13 mouse cellular contexts compared by ENCODE assay signal in genomic region chr5:136522843-136523463, GRCm38 (mm10). TPM values are rescaled to one million over a fixed set of nuclear protein-coding genes. Genes with fewer than 3 reads are reported as not detected.
A peak's percentile ranks its signal among the peaks of the same experiment; 100 is the strongest.
DNase-seq lines count a peak whose midpoint lies in the region; ATAC-seq lines count a peak whose summit lies in the region.
"Had no signal": no experiment of that assay in that cellular context is flagged by ENCODE, and none has a peak within 500 bp of the region (broad histone marks: within the 10 kb centered on the region; RNA-seq: fewer than 3 reads in every experiment).

No protein-coding gene starts in this region.

- H3K4me2 ChIP-seq in heart, embryonic 15.5 days: no peak overlapping the region
- no peak overlapping the region for H3K4me2 ChIP-seq in neural tube, embryonic 15.5 days
- H3K4me2 ChIP-seq: neural tube, embryonic 12.5 days had no signal

- no peaks in the 10 kb centered on the region for H3K27me3 ChIP-seq in heart, embryonic 15.5 days
- H3K27me3 ChIP-seq in neural tube, embryonic 15.5 days (replicated peaks): no peaks in the 10 kb centered on the region
- H3K27me3 ChIP-seq: neural tube, embryonic 12.5 days had no signal

- 18% methylated on average over 3 of the region's 3 CpGs for WGBS in heart, embryonic 15.5 days
- 12% methylated on average over 3 of the region's 3 CpGs for WGBS in neural tube, embryonic 15.5 days

- no peak for ATAC-seq in heart, embryonic 15.5 days (replicated peaks; ENCODE audit: insufficient number of reproducible peaks, insufficient read depth, low FRiP score, low read depth)
- ATAC-seq in neural tube, embryonic 15.5 days (ENCODE audit: low FRiP score): no peak

- H3K9me3 ChIP-seq in heart, embryonic 15.5 days (replicated peaks): no peaks in the 10 kb centered on the region
- no peaks in the 10 kb centered on the region for H3K9me3 ChIP-seq in neural tube, embryonic 15.5 days (replicated peaks)
- H3K9me3 ChIP-seq: neural tube, embryonic 12.5 days had no signal

- peaks cover 46% of the 10 kb centered on the region for H3K4me1 ChIP-seq in heart, embryonic 15.5 days (replicated peaks)
- H3K4me1 ChIP-seq in neural tube, embryonic 15.5 days: peaks cover 16% of the 10 kb centered on the region

- H3K27ac ChIP-seq in heart, embryonic 15.5 days: peak overlapping the region; percentile 48
- 0 out of 2 replicates have a peak overlapping the region, but pooled peaks have one; percentile 6 for H3K27ac ChIP-seq in neural tube, embryonic 15.5 days (replicated peaks)
- H3K27ac ChIP-seq: neural tube, embryonic 12.5 days had no signal

- H3K36me3 ChIP-seq in heart, embryonic 15.5 days: no peaks in the 10 kb centered on the region
- no peaks in the 10 kb centered on the region for H3K36me3 ChIP-seq in neural tube, embryonic 15.5 days
- H3K36me3 ChIP-seq: neural tube, embryonic 12.5 days had no signal

- H3K4me3 ChIP-seq in heart, embryonic 15.5 days: no peak overlapping the region
- H3K4me3 ChIP-seq in neural tube, embryonic 15.5 days (replicated peaks): no peak overlapping the region
- H3K4me3 ChIP-seq: neural tube, embryonic 12.5 days had no signal

- DNase-seq in heart, adult 18-20 months: no peak
- DNase-seq in neural tube, embryonic 10.5 days (ENCODE audit: extremely low spot score, low spot score): no peak
- DNase-seq in embryo, embryonic 10 days (ENCODE audit: low spot score): peak; percentile 46
- peak; percentile 45 for DNase-seq in skeletal muscle tissue, adult 2 months (ENCODE audit: low read depth, low spot score)
- no peak for DNase-seq in spleen, postnatal 4 days (ENCODE audit: low spot score in 2 of 2)
- DNase-seq in spleen, postnatal 14 days (ENCODE audit: low spot score in 2 of 2): no peak
- DNase-seq: cerebellum, postnatal 25 days; lung, postnatal 14 days; spleen, adult 18-20 months; thymus, postnatal 4 days had no signal

- no peak overlapping the region for H3K9ac ChIP-seq in heart, embryonic 15.5 days
- H3K9ac ChIP-seq in neural tube, embryonic 15.5 days (replicated peaks): no peak overlapping the region
- H3K9ac ChIP-seq: neural tube, embryonic 12.5 days had no signal

RNA-seq across cellular contexts. Expression of gene Cux1, which starts 44.3 kb away (rescaled TPM):
- 71.2 and 82.1 TPM in 2 replicates for polyA plus RNA-seq in heart, embryonic 15.5 days (2015; fragmentation: Nextera tagmentation; extraction: Ambion mirVana)
- total RNA-seq in heart, adult 18-20 months (2021): 10 to 100 TPM; 78.7 to 87.5 TPM
- 87.8 and 96.6 TPM in 2 replicates for polyA plus RNA-seq in neural tube, embryonic 15.5 days (2015; fragmentation: Nextera tagmentation; extraction: Ambion mirVana)

Comparison
In these comparisons a context has a peak if more than half of its experiments do, and no peak if none do; other contexts are left out.
1. DNase-seq: peak in embryo, embryonic 10 days (single experiment) and skeletal muscle tissue, adult 2 months (single experiment); none in heart, adult 18-20 months (0 of 2), neural tube, embryonic 10.5 days (single experiment), spleen, postnatal 4 days (0 of 2) and spleen, postnatal 14 days (0 of 2).